Mouse (Mus musculus) intestine, postnatal 0 days (tissue): Measurements from ENCODE around the gene Tmem185b. TPM values are rescaled to one million over a fixed set of nuclear protein-coding genes. Genes with fewer than 3 reads are reported as not detected.

Source experiments
- ATAC-seq: fragments of 200-750 bp; cut with Nextera tagmentation; 2 replicates; pipeline ENCODE4 v1.8.0; 2017; ENCODE audit warnings: mild to moderate bottlenecking, moderate TSS enrichment, moderate library complexity
- H3K27ac ChIP-seq: fragments of 300-500 bp; sonication (generic); 2 replicates; pipeline ENCODE4 v1.5.1; 2014; ENCODE audit warnings: mild to moderate bottlenecking, low read depth, low read length, moderate library complexity
- H3K27me3 ChIP-seq: fragments of 300-500 bp; sonication (generic); replicated peaks from 2 replicates; pipeline ENCODE4 v1.6.1; 2014; ENCODE audit warnings: low read length, mixed read lengths; ENCODE audit not compliant: control insufficient read depth, insufficient read depth
- H3K36me3 ChIP-seq: fragments of 300-500 bp; sonication (generic); 2 replicates; pipeline ENCODE4 v1.6.1; 2014; ENCODE audit warnings: mild to moderate bottlenecking, moderate library complexity; ENCODE audit not compliant: control insufficient read depth, insufficient read depth
- H3K4me1 ChIP-seq: fragments of 300-500 bp; sonication (generic); replicated peaks from 2 replicates; pipeline ENCODE4 v1.6.1; 2014; ENCODE audit warnings: antibody characterized with exemption, low read length, mixed read lengths; ENCODE audit not compliant: control insufficient read depth, insufficient read depth
- H3K4me2 ChIP-seq: fragments of 300-500 bp; sonication (generic); replicated peaks from 2 replicates; pipeline ENCODE4 v1.6.1; 2014; ENCODE audit warnings: low read depth, mild to moderate bottlenecking, moderate library complexity
- H3K4me3 ChIP-seq: fragments of 300-500 bp; sonication (generic); 2 replicates; pipeline ENCODE4 v1.5.1; 2014; ENCODE audit warnings: low read depth, low read length
- H3K9ac ChIP-seq: fragments of 300-500 bp; sonication (generic); 2 replicates; pipeline ENCODE4 v1.6.1; 2014; ENCODE audit warnings: mild to moderate bottlenecking, low read depth, low read length
- H3K9me3 ChIP-seq: fragments of 300-500 bp; sonication (generic); 2 replicates; pipeline ENCODE4 v1.6.1; 2016; ENCODE audit warnings: mixed run types; ENCODE audit not compliant: control insufficient read depth
- CTCF ChIP-seq: sonication (generic); IDR thresholded peaks from 2 replicates; pipeline ENCODE4 v1.5.1; 2016; ENCODE audit warnings: low read depth, mild to moderate bottlenecking, control low read depth, antibody characterized with exemption, moderate library complexity
- WGBS: fragments of 180-500 bp; shearing (Covaris S2); extraction: QIAGEN DNeasy Blood & Tissue Kit; methylation state at CpG from one replicate; pipeline ENCODE4 v1.1.7; 2014; 5-methylcytosine and 5-hydroxymethylcytosine counted together
- polyA plus RNA-seq: library from polyadenylated mRNA; unstranded; fragments of >200 nt; fragmentation: Nextera tagmentation; extraction: Ambion mirVana; gene quantifications from 2 replicates; pipeline ENCODE4 v1.2.1, GENCODE M21; 2015

The Tmem185b gene
- polyA plus RNA-seq, 1 experiment from 2014 or later = 21.6 TPM

DNA sequence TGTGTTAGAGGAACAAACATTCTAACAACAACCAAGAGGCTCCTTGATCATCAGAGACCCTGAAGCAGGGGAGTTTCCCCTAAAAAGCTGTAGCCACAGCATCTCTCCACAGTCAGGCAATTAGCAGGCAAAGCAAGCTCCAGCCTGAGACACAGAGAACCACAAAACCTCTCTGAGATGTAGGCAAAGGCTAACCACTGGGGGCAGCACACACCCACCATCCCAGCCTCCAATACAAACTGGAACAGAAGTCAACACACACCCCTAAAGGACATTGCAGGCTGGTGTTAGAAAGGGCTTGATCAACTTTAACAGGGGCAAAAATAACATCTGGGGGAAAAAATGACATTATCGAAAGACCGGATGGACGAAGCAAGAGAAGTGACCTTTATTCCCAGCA, 41.5 kb upstream of the Tmem185b start:
- 56% methylated on average over 3 of the region's 3 CpGs for WGBS

DNA sequence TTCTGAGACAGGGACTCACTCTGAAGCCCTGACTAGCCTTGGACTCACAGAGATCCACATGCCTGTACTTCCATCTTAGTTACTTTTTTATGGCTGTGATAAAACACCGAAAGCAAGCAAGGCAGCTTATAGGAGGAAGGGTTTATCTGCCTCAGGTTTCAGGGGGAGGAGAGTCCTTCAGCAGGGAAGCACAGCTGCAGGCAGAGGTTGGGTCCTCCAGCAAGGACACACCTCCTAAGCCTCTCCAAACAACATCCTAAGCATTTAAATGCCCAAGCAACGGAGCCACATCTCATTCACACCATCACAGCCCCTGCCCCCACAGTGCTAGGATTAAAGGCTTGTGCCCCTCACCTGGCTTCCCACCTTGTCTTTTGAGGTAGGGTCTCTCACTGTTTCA, 40.1 kb upstream of the Tmem185b start:
- H3K4me3 ChIP-seq = no peak overlapping the region
- ATAC-seq = peak; percentile 34
- TF ChIP-seq CTCF = no peak
- 13% methylated on average over 2 of the region's 2 CpGs for WGBS
- H3K4me2 ChIP-seq = no peak overlapping the region
- no peaks in the 10 kb centered on the region for H3K4me1 ChIP-seq
- no peaks in the 10 kb centered on the region for H3K9me3 ChIP-seq
- no peak overlapping the region for H3K27ac ChIP-seq
- H3K36me3 ChIP-seq = peaks cover 2% of the 10 kb centered on the region; the same call in 1 of the 2 replicates
- no peaks in the 10 kb centered on the region for H3K27me3 ChIP-seq
- no peak overlapping the region for H3K9ac ChIP-seq

More for the DNA sequence above, 41.5 kb upstream of the Tmem185b start:
- no peak for ATAC-seq
- peak; percentile 79 for TF ChIP-seq CTCF
- Histone ChIP-seq H3K27me3 (no peaks in the 10 kb centered on the region), H3K4me3 (no peak overlapping the region), H3K9me3 (no peaks in the 10 kb centered on the region), H3K9ac (no peak overlapping the region), H3K4me2 (no peak overlapping the region), H3K27ac (no peak overlapping the region), H3K36me3 (peaks cover 5% of the 10 kb centered on the region; the same call in 1 of the 2 replicates), H3K4me1 (no peaks in the 10 kb centered on the region)

DNA sequence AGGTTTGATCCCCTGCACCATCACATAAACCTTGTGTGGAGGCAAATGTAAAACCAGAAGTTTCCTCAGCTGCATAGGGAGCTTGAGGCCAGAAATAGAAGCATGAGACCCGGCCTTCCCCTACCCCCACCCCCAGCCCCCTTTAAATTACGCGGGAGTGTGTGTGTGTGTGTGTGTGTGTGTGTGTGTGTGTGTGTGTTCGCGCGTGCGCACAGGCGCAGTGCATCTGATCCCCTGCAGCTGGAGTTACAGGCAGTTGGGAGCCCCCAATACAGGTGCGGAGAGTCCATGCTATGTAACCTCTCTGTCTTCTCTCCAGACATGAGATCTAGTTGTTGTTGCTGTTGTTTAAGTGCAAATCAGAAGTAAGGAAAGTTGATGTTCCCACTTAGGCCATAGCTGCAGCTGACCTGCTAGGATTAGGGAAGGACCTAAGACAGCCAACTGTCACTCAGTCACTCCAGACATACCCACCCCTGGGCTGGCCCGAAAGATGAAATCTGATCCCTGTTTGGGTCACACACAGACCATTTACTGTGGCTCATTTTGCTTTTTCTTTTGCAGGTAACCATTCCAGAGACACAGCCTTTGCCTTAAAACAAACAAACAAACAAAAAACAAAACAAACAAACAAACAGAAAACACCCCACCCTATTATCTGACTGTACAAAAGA, 37.9 kb upstream of the Tmem185b start:
- no peak for ATAC-seq
- Histone ChIP-seq H3K9me3 (no peaks in the 10 kb centered on the region), H3K36me3 (peaks cover 2% of the 10 kb centered on the region; the same call in 1 of the 2 replicates), H3K4me2 (no peak overlapping the region), H3K27me3 (no peaks in the 10 kb centered on the region), H3K4me1 (0 out of 2 replicates have a peak, but pooled peaks cover 3% of the 10 kb centered on the region), H3K27ac (no peak overlapping the region), H3K4me3 (no peak overlapping the region), H3K9ac (no peak overlapping the region)
- TF ChIP-seq CTCF = no peak
- WGBS = 78% methylated on average over 10 of the region's 10 CpGs

DNA sequence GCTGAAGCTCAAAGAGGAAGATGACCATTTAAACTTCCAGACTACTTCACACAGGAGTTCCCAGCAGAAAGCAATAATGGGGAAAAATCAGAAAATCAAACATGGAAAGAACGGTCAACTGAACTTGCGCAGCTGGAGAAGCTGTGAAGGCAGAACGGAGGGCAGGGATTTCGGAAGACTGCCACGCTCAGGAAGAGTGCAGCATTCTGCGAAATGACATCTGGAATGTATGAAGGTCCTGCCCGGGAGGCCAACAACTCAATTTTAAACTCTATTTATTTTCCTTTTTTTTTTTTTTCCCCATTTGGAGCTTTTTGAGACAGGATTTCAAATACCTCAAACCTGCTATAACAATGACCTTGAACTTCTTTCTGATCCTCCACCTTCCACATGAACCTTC, 35.2 kb upstream of the Tmem185b start:
- Histone ChIP-seq H3K27ac (no peak overlapping the region), H3K4me2 (no peak overlapping the region), H3K9me3 (no peaks in the 10 kb centered on the region), H3K4me1 (0 out of 2 replicates have a peak, but pooled peaks cover 3% of the 10 kb centered on the region), H3K27me3 (no peaks in the 10 kb centered on the region), H3K4me3 (no peak overlapping the region), H3K36me3 (0 out of 2 replicates have a peak, but pooled peaks cover 8% of the 10 kb centered on the region), H3K9ac (no peak overlapping the region)
- ATAC-seq = no peak
- WGBS = 85% methylated on average over 7 of the region's 7 CpGs
- TF ChIP-seq CTCF = no peak

DNA sequence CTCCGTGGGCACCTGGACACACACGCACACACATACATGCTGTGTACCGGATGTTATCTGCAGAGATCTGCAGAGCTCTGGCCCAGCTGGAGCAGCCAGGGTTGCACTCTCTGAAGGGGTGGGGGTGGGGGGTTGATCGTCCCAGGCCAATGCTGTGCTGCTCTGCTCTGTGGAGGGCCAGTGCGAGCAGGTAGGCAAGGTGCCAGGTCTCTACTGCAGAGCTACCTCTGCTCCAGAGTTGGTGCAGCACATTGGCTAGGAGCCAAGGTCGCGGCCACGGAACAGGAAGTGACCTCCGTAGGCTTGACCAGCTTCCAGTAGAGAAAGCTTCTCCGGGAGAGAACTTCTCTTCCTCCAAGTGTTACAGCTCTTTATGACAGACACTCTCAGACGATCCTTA, 33.9 kb upstream of the Tmem185b start:
- Histone ChIP-seq H3K27me3 (no peaks in the 10 kb centered on the region), H3K4me1 (0 out of 2 replicates have a peak, but pooled peaks cover 3% of the 10 kb centered on the region), H3K4me3 (no peak overlapping the region; the same call in 1 of the 2 replicates), H3K9me3 (no peaks in the 10 kb centered on the region), H3K27ac (peak overlapping the region; percentile 24; the same call in 1 of the 2 replicates), H3K9ac (no peak overlapping the region), H3K4me2 (peak overlapping the region; percentile 53), H3K36me3 (0 out of 2 replicates have a peak, but pooled peaks cover 8% of the 10 kb centered on the region)
- peak; percentile 51; the same call in 1 of the 2 replicates for ATAC-seq
- TF ChIP-seq CTCF = no peak
- 14% methylated on average over 11 of the region's 11 CpGs for WGBS

DNA sequence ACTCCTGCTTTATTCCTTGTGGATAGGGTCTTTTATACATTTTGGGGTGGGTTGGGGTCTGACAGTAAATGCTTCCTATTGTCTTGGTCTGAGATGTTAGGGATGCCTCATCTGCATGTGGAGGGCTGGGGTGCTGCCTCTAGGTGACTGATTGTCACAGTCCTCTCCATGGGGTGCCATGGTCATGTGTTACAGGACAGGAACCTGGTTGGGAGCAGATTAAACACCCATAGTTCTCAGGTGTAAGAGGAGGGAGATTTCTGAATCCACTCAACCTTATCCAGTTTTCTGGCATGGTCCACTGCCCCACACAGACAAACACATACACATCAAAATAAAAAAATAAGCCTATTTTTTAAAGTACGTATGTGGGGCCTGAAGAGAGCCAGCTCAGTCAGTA, 33.5 kb upstream of the Tmem185b start:
- WGBS = 81% methylated on average over 1 of the region's 1 CpGs
- H3K4me1 ChIP-seq = 0 out of 2 replicates have a peak, but pooled peaks cover 3% of the 10 kb centered on the region

More for the DNA sequence above, 33.5 kb upstream of the Tmem185b start:
- H3K36me3 ChIP-seq = 0 out of 2 replicates have a peak, but pooled peaks cover 8% of the 10 kb centered on the region
- peak overlapping the region; percentile 53 for H3K4me2 ChIP-seq
- no peak for TF ChIP-seq CTCF
- 0 out of 2 replicates have a peak, but pooled peaks have one; percentile 14 for ATAC-seq
- H3K9ac ChIP-seq = no peak overlapping the region
- no peaks in the 10 kb centered on the region for H3K9me3 ChIP-seq
- no peaks in the 10 kb centered on the region for H3K27me3 ChIP-seq
- H3K27ac ChIP-seq = 0 out of 2 replicates have a peak overlapping the region, but pooled peaks have one; percentile 24
- no peak overlapping the region for H3K4me3 ChIP-seq
